In genomic region chr17:14247931-14248330, GRCm38 (mm10) we compare ENCODE assay signal across 11 mouse cellular contexts. TPM values are rescaled to one million over a fixed set of nuclear protein-coding genes. Genes with fewer than 3 reads are reported as not detected.
DNase-seq lines count a peak whose midpoint lies in the region; ATAC-seq lines count a peak whose summit lies in the region.
"Had no signal": no experiment of that assay in that cellular context is flagged by ENCODE, and none has a peak within 500 bp of the region (broad histone marks: within the 10 kb centered on the region; RNA-seq: fewer than 3 reads in every experiment).

No protein-coding gene starts in this region.

- 91% methylated on average over 8 of the region's 8 CpGs for WGBS in hindbrain, embryonic 16.5 days
- WGBS in hindbrain, embryonic 11.5 days: 87% methylated on average over 8 of the region's 8 CpGs
- 95% methylated on average over 8 of the region's 8 CpGs for WGBS in midbrain, embryonic 10.5 days

- no peaks in the 10 kb centered on the region for H3K27me3 ChIP-seq in hindbrain, embryonic 16.5 days (replicated peaks; ENCODE audit: control insufficient read depth, insufficient read depth, low read length)
- H3K27me3 ChIP-seq in hindbrain, embryonic 11.5 days (ENCODE audit: control insufficient read depth, insufficient read depth, low read length): no peaks in the 10 kb centered on the region
- no peaks in the 10 kb centered on the region for H3K27me3 ChIP-seq in midbrain, embryonic 10.5 days (ENCODE audit: low read depth, poor library complexity, severe bottlenecking)

- DNase-seq in hindbrain, embryonic 11.5 days (ENCODE audit: low spot score): no peak
- peak; percentile 79 for DNase-seq in layer of hippocampus, adult 11-12 months (ENCODE audit: low spot score)
- peak; percentile 62 to 88 for DNase-seq in left cerebral cortex, adult 9 months (ENCODE audit: low spot score in 2 of 2)
- peak; percentile 92 for DNase-seq in telencephalon, adult 2 months (ENCODE audit: low read depth, low spot score)
- DNase-seq in lung, postnatal 14 days: no peak
- DNase-seq in midbrain, embryonic 10.5 days (ENCODE audit: low spot score): no peak
- no peak for DNase-seq in adrenal gland, postnatal 36 days
- DNase-seq: gastrocnemius, postnatal 14 days had no signal

- H3K9me3 ChIP-seq in hindbrain, embryonic 16.5 days (ENCODE audit: control insufficient read depth, low read length): no peaks in the 10 kb centered on the region
- H3K9me3 ChIP-seq in hindbrain, embryonic 11.5 days (ENCODE audit: control insufficient read depth, low read length): no peaks in the 10 kb centered on the region
- no peaks in the 10 kb centered on the region for H3K9me3 ChIP-seq in midbrain, embryonic 10.5 days (replicated peaks)
- H3K9me3 ChIP-seq: megakaryocyte, embryonic 14.5 days had no signal

- H3K9ac ChIP-seq in hindbrain, embryonic 16.5 days (ENCODE audit: low read depth, low read length): no peak overlapping the region
- H3K9ac ChIP-seq in hindbrain, embryonic 11.5 days (ENCODE audit: low read depth, low read length): no peak overlapping the region

- H3K4me3 ChIP-seq in hindbrain, embryonic 16.5 days (ENCODE audit: low read length): no peak overlapping the region
- H3K4me3 ChIP-seq in hindbrain, embryonic 11.5 days (ENCODE audit: low read depth, low read length): no peak overlapping the region
- H3K4me3 ChIP-seq in midbrain, embryonic 10.5 days: no peak overlapping the region

- H3K4me1 ChIP-seq in hindbrain, embryonic 16.5 days (ENCODE audit: control insufficient read depth, insufficient read depth, low read depth, low read length): no peaks in the 10 kb centered on the region
- no peaks in the 10 kb centered on the region for H3K4me1 ChIP-seq in hindbrain, embryonic 11.5 days (replicated peaks; ENCODE audit: control insufficient read depth, insufficient read depth, low read length)
- H3K4me1 ChIP-seq in midbrain, embryonic 10.5 days: no peaks in the 10 kb centered on the region

- H3K4me2 ChIP-seq in hindbrain, embryonic 16.5 days (ENCODE audit: low read length): no peak overlapping the region
- no peak overlapping the region for H3K4me2 ChIP-seq in hindbrain, embryonic 11.5 days (replicated peaks; ENCODE audit: low read depth, low read length)

- ATAC-seq in hindbrain, embryonic 16.5 days: 0 out of 2 replicates have a peak, but pooled peaks have one; percentile 29
- ATAC-seq in hindbrain, embryonic 11.5 days (ENCODE audit: low FRiP score): no peak
- ATAC-seq: inflammation-experienced regulatory T-cells, adult 6 months had no signal

- no peaks in the 10 kb centered on the region for H3K36me3 ChIP-seq in hindbrain, embryonic 16.5 days (ENCODE audit: control insufficient read depth, insufficient read depth, low read length)
- no peaks in the 10 kb centered on the region for H3K36me3 ChIP-seq in hindbrain, embryonic 11.5 days (ENCODE audit: control insufficient read depth, insufficient read depth, low read length)
- no peaks in the 10 kb centered on the region for H3K36me3 ChIP-seq in midbrain, embryonic 10.5 days

- H3K27ac ChIP-seq in hindbrain, embryonic 16.5 days (ENCODE audit: low read depth, low read length): no peak overlapping the region
- H3K27ac ChIP-seq in hindbrain, embryonic 11.5 days (ENCODE audit: low read depth, low read length): no peak overlapping the region
- no peak overlapping the region for H3K27ac ChIP-seq in midbrain, embryonic 10.5 days (replicated peaks)

RNA-seq across cellular contexts. Expression of gene Smoc2, which starts 31.4 kb away (rescaled TPM):
- polyA plus RNA-seq in hindbrain, embryonic 16.5 days (2015; fragmentation: Nextera tagmentation; extraction: Ambion mirVana): 6.8 and 7.8 TPM in 2 replicates
- polyA plus RNA-seq in hindbrain, embryonic 11.5 days (2014; fragmentation: Nextera tagmentation; extraction: Ambion mirVana): 14.5 and 19.4 TPM in 2 replicates
- polyA plus RNA-seq in midbrain, embryonic 10.5 days (2016; fragmentation: Nextera tagmentation; extraction: Ambion mirVana): 2.3 and 6.1 TPM in 2 replicates
- 10 to 100 TPM; 30.7 to 34.9 TPM for total RNA-seq in adrenal gland, postnatal 36 days (2021)

RNA-seq across cellular contexts. Expression of gene Dact2, which starts 43.8 kb away (rescaled TPM):
- polyA plus RNA-seq in hindbrain, embryonic 16.5 days (2015; fragmentation: Nextera tagmentation; extraction: Ambion mirVana): 3.1 and 3.7 TPM in 2 replicates
- 0.25 and 0.86 TPM in 2 replicates for polyA plus RNA-seq in hindbrain, embryonic 11.5 days (2014; fragmentation: Nextera tagmentation; extraction: Ambion mirVana)
- 0.42 and 0.48 TPM in 2 replicates for polyA plus RNA-seq in midbrain, embryonic 10.5 days (2016; fragmentation: Nextera tagmentation; extraction: Ambion mirVana)
- 1 to 10 TPM; 1.0 to 1.4 TPM for total RNA-seq in adrenal gland, postnatal 36 days (2021)

Comparison
In these comparisons a context has a peak if more than half of its experiments do, and no peak if none do; other contexts are left out.
1. DNase-seq: peak in layer of hippocampus, adult 11-12 months (single experiment), left cerebral cortex, adult 9 months (2 of 2) and telencephalon, adult 2 months (single experiment); none in hindbrain, embryonic 11.5 days (single experiment), lung, postnatal 14 days (single experiment), midbrain, embryonic 10.5 days (single experiment) and adrenal gland, postnatal 36 days (0 of 2).